ENCODE assay signal across 22 mouse cellular contexts in genomic region chr7:97629351-97629750, GRCm38 (mm10). TPM values are rescaled to one million over a fixed set of nuclear protein-coding genes. Genes with fewer than 3 reads are reported as not detected.
A peak's percentile ranks its signal among the peaks of the same experiment; 100 is the strongest.
DNase-seq lines count a peak whose midpoint lies in the region; ATAC-seq and TF ChIP-seq lines count a peak whose summit lies in the region.
"Had no signal": no experiment of that assay in that cellular context is flagged by ENCODE, and none has a peak within 500 bp of the region (broad histone marks: within the 10 kb centered on the region; RNA-seq: fewer than 3 reads in every experiment).

No protein-coding gene starts in this region.

- H3K27me3 ChIP-seq in heart, postnatal 0 days (ENCODE audit: control insufficient read depth, insufficient read depth, low read length), result no peaks in the 10 kb centered on the region
- H3K27me3 ChIP-seq in hindbrain, embryonic 10.5 days (ENCODE audit: insufficient read depth, poor library complexity, severe bottlenecking), result no peaks in the 10 kb centered on the region
- H3K27me3 ChIP-seq: embryonic facial prominence, embryonic 13.5 days; hindbrain, embryonic 15.5 days; liver, embryonic 15.5 days had no signal

- intact Hi-C loops in heart, postnatal 36 days (cut with DNase I), result no loop called here

- H3K4me1 ChIP-seq in heart, postnatal 0 days (ENCODE audit: control insufficient read depth, insufficient read depth), result peaks cover 10% of the 10 kb centered on the region
- H3K4me1 ChIP-seq in hindbrain, embryonic 10.5 days (replicated peaks), result no peaks in the 10 kb centered on the region
- H3K4me1 ChIP-seq: embryonic facial prominence, embryonic 13.5 days; forebrain, embryonic 10.5 days; liver, embryonic 15.5 days had no signal

- H3K9ac ChIP-seq in heart, postnatal 0 days (replicated peaks; ENCODE audit: low read depth, low read length), result no peak overlapping the region
- H3K9ac ChIP-seq: embryonic facial prominence, embryonic 13.5 days; hindbrain, embryonic 15.5 days; liver, embryonic 15.5 days; lung, embryonic 14.5 days had no signal

- no peaks in the 10 kb centered on the region for H3K9me3 ChIP-seq in heart, postnatal 0 days (replicated peaks; ENCODE audit: control insufficient read depth, low read length)
- H3K9me3 ChIP-seq in hindbrain, embryonic 10.5 days, result no peaks in the 10 kb centered on the region
- H3K9me3 ChIP-seq: embryonic facial prominence, embryonic 13.5 days; forebrain, embryonic 10.5 days; hindbrain, embryonic 15.5 days; liver, embryonic 15.5 days had no signal

- TF ChIP-seq CTCF in heart, postnatal 0 days (IDR thresholded peaks at IDR 0.05; ENCODE audit: low read depth), result no peak

- 18% methylated on average over 2 of the region's 2 CpGs for WGBS in heart, postnatal 0 days
- 83% methylated on average over 2 of the region's 2 CpGs for WGBS in hindbrain, embryonic 10.5 days

- no peaks in the 10 kb centered on the region for H3K36me3 ChIP-seq in heart, postnatal 0 days (replicated peaks; ENCODE audit: control insufficient read depth, insufficient read depth, low read length)
- no peaks in the 10 kb centered on the region for H3K36me3 ChIP-seq in hindbrain, embryonic 10.5 days
- H3K36me3 ChIP-seq: embryonic facial prominence, embryonic 13.5 days; hindbrain, embryonic 15.5 days; liver, embryonic 15.5 days had no signal

- H3K27ac ChIP-seq in heart, postnatal 0 days (ENCODE audit: low read depth), result peak overlapping the region; percentile 34; the same call in 1 of the 2 replicates
- H3K27ac ChIP-seq in hindbrain, embryonic 10.5 days, result no peak overlapping the region
- H3K27ac ChIP-seq: embryonic facial prominence, embryonic 13.5 days; forebrain, embryonic 10.5 days; hindbrain, embryonic 15.5 days; liver, embryonic 15.5 days had no signal

- ATAC-seq in heart, postnatal 0 days (ENCODE audit: insufficient read depth, low read depth), result no peak
- ATAC-seq: CD4-positive, CD25-positive, alpha-beta regulatory T cell, adult 4 months; forebrain, embryonic 16.5 days; inflammation-experienced regulatory T-cells, adult 6 months had no signal

- no peak for TF ChIP-seq EP300 in heart, postnatal 0 days (IDR thresholded peaks at IDR 0.05; ENCODE audit: low read depth)

- no peak overlapping the region for H3K4me3 ChIP-seq in heart, postnatal 0 days (ENCODE audit: low read depth, low read length)
- H3K4me3 ChIP-seq in hindbrain, embryonic 10.5 days, result no peak overlapping the region
- H3K4me3 ChIP-seq: embryonic facial prominence, embryonic 13.5 days; forebrain, embryonic 10.5 days; hindbrain, embryonic 15.5 days; liver, embryonic 15.5 days had no signal

- DNase-seq in cerebellum, postnatal 14 days, result peak; percentile 3 to 30
- DNase-seq in cerebellum, adult 11 months, result no peak
- DNase-seq in heart, postnatal 0 days (ENCODE audit: low spot score), result no peak
- no peak for DNase-seq in heart, postnatal 36 days
- peak; percentile 39 to 51 for DNase-seq in adrenal gland, postnatal 36 days
- DNase-seq in hindbrain, embryonic 10.5 days (ENCODE audit: low spot score), result no peak
- DNase-seq in kidney, postnatal 14 days, result no peak
- DNase-seq: cerebellum, adult 8-10 months; heart, postnatal 14 days; kidney, adult 11 months; kidney, postnatal 25 days; lung, embryonic 14.5 days; lung, postnatal 14 days; midbrain, embryonic 14.5 days; thymus, postnatal 4 days had no signal

- H3K4me2 ChIP-seq in heart, postnatal 0 days (ENCODE audit: low read depth, low read length), result no peak overlapping the region
- H3K4me2 ChIP-seq: embryonic facial prominence, embryonic 13.5 days; hindbrain, embryonic 15.5 days; liver, embryonic 15.5 days; lung, embryonic 14.5 days had no signal

RNA-seq across cellular contexts. Expression of gene Rsf1, which starts 49.7 kb away (rescaled TPM):
- 7.6 and 14.6 TPM in 2 replicates for total RNA-seq in heart, postnatal 0 days (2014; rRNA removed; ENCODE audit: low replicate concordance)
- polyA plus RNA-seq in heart, postnatal 0 days (2015; fragmentation: Nextera tagmentation; extraction: Ambion mirVana), result 8.6 and 10.6 TPM in 2 replicates
- 10 to 100 TPM; 15.0 to 17.2 TPM for total RNA-seq in heart, postnatal 36 days (2021)
- total RNA-seq in adrenal gland, postnatal 36 days (2021), result 10 to 100 TPM; 25.8 to 30.5 TPM
- polyA plus RNA-seq in hindbrain, embryonic 10.5 days (2016; fragmentation: Nextera tagmentation; extraction: Ambion mirVana), result 18.7 and 21.1 TPM in 2 replicates

RNA-seq across cellular contexts. Expression of gene Aamdc, which starts 50.1 kb away (rescaled TPM):
- 20.5 and 46.8 TPM in 2 replicates for total RNA-seq in heart, postnatal 0 days (2014; rRNA removed; ENCODE audit: low replicate concordance)
- 78.1 and 80.2 TPM in 2 replicates for polyA plus RNA-seq in heart, postnatal 0 days (2015; fragmentation: Nextera tagmentation; extraction: Ambion mirVana)
- 10 to 100 TPM; 62.7 to 64.2 TPM for total RNA-seq in heart, postnatal 36 days (2021)
- total RNA-seq in adrenal gland, postnatal 36 days (2021), result 10 to 100 TPM; 32.2 to 40.7 TPM
- polyA plus RNA-seq in hindbrain, embryonic 10.5 days (2016; fragmentation: Nextera tagmentation; extraction: Ambion mirVana), result 35.9 and 41.7 TPM in 2 replicates

Comparison
In these comparisons a context has a peak if more than half of its experiments do, and no peak if none do; other contexts are left out.
1. DNase-seq: peak in cerebellum, postnatal 14 days (2 of 2) and adrenal gland, postnatal 36 days (2 of 2); none in cerebellum, adult 11 months (single experiment), heart, postnatal 0 days (single experiment), heart, postnatal 36 days (0 of 2), hindbrain, embryonic 10.5 days (single experiment) and kidney, postnatal 14 days (single experiment).